Comparison of ENCODE assay signal across 8 mouse cellular contexts in the genomic region with DNA sequence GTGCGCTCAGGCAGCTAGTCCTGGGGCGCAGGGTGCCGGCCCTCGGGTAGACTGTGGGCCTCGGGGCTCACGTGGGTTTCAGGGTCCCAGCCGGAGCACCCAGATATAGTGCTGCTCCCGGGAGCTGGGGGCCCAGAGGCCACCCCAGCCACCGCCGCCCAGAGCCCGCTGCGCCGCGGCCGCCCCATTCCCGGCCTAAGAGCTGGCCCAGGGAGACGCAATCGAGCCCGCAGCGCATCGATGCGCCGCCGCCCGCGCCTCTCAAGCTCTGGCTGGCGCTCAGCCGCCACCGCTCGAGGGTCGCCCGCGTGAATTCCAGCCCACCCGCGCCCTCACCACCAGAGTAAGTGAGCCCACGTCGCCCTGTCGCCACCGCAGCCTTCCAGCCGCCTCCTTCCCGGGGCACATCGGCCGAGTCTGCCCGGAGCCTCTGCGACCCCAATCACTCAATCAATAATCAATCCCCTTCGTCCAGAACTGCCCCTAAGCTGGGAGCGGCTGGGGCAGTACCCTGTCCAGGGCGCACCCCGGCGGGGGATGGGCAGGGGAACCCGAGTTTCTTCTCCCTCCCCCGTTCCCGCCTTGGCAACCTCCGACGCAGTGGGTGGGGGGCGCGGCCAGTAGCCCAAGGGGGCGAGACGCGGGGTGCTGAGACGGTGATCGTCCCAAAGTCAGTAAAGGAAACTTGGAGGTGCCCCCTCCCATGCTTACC. TPM values are rescaled to one million over a fixed set of nuclear protein-coding genes. Genes with fewer than 3 reads are reported as not detected.
DNase-seq lines count a peak whose midpoint lies in the region; ATAC-seq lines count a peak whose summit lies in the region.

No protein-coding gene starts in this region.

- peak overlapping the region; percentile 82 for H3K9ac ChIP-seq in forebrain, embryonic 16.5 days (replicated peaks; ENCODE audit: low read depth, low read length)

- WGBS in forebrain, embryonic 16.5 days, result under 1% methylated on average over 62 of the region's 62 CpGs

- H3K4me3 ChIP-seq in forebrain, embryonic 16.5 days (replicated peaks; ENCODE audit: low read length), result peak overlapping the region; percentile 77
- peak overlapping the region; percentile 91 for H3K4me3 ChIP-seq in megakaryocyte, embryonic 14.5 days (replicated peaks)

- no peak for ATAC-seq in CD4-positive, CD25-positive, alpha-beta regulatory T cell, adult 4 months
- peak; percentile 35 for ATAC-seq in forebrain, embryonic 16.5 days
- peak; percentile 31 to 48; a peak in 3 of 4 replicates for ATAC-seq in hematopoietic stem cell, adult 5-6 weeks (replicated peaks in 1 of 2; ENCODE audit: insufficient read depth in 1 of 2, low FRiP score in 2 of 2, low TSS enrichment in 1 of 2, low read depth in 1 of 2, poor library complexity in 2 of 2, severe bottlenecking in 2 of 2)

- H3K4me1 ChIP-seq in forebrain, embryonic 16.5 days (replicated peaks; ENCODE audit: control insufficient read depth, insufficient read depth, low read length), result peaks cover 37% of the 10 kb centered on the region
- peaks cover 35% of the 10 kb centered on the region for H3K4me1 ChIP-seq in megakaryocyte, embryonic 14.5 days

- H3K27me3 ChIP-seq in forebrain, embryonic 16.5 days (replicated peaks; ENCODE audit: control insufficient read depth, insufficient read depth, low read length), result peaks cover 27% of the 10 kb centered on the region
- peaks cover 85% of the 10 kb centered on the region for H3K27me3 ChIP-seq in megakaryocyte, embryonic 14.5 days (replicated peaks)

- no peaks in the 10 kb centered on the region for H3K36me3 ChIP-seq in forebrain, embryonic 16.5 days (ENCODE audit: control insufficient read depth, insufficient read depth)
- no peaks in the 10 kb centered on the region for H3K36me3 ChIP-seq in megakaryocyte, embryonic 14.5 days (replicated peaks; ENCODE audit: low read length)

- intact Hi-C loops in left cerebral cortex, postnatal 36 days (cut with DNase I), result loop anchor here (5.0 to 10.0 kb wide), 5 partner anchors 364 to 792 kb away; no protein-coding TSS in a partner anchor

- H3K4me2 ChIP-seq in forebrain, embryonic 16.5 days (ENCODE audit: low read length), result peak overlapping the region; percentile 88

- peak; percentile 13 for DNase-seq in CD4-positive, CD25-positive, alpha-beta regulatory T cell, adult 2 months (ENCODE audit: low read depth, low spot score)
- peak; percentile 54 to 76 for DNase-seq in cerebellum, adult 18-20 months
- DNase-seq in left cerebral cortex, postnatal 36 days (ENCODE audit: low spot score in 2 of 2), result peak; percentile 70 to 78
- DNase-seq in right cerebral cortex, postnatal 4 days, result peak; percentile 68

- peak overlapping the region; percentile 72 for H3K27ac ChIP-seq in forebrain, embryonic 16.5 days (ENCODE audit: low read length)

- H3K9me3 ChIP-seq in forebrain, embryonic 16.5 days (ENCODE audit: control insufficient read depth, low read length), result no peaks in the 10 kb centered on the region
- peaks cover 5% of the 10 kb centered on the region; the same call in 1 of the 2 replicates for H3K9me3 ChIP-seq in megakaryocyte, embryonic 14.5 days

RNA-seq across cellular contexts. Expression of a gene that starts 1.4 kb away (rescaled TPM):
- not detected for polyA plus RNA-seq in CD4-positive, CD25-positive, alpha-beta regulatory T cell, adult 4 months (2017; shearing (Covaris generic))
- 29.8 and 38.7 TPM in 2 replicates for polyA plus RNA-seq in forebrain, embryonic 16.5 days (2015; fragmentation: Nextera tagmentation; extraction: Ambion mirVana)
- 2.4 and 4.4 TPM in 2 replicates for total RNA-seq in hematopoietic stem cell, adult 5-6 weeks (2017)
- total RNA-seq in left cerebral cortex, postnatal 36 days (2021), result 10 to 100 TPM; 43.0 to 54.7 TPM
- not detected in 2 replicates for polyA plus RNA-seq in megakaryocyte, embryonic 14.5 days (2012; ENCODE audit: insufficient read depth, low replicate concordance)

Comparison
In these comparisons a context has a peak if more than half of its experiments do, and no peak if none do; other contexts are left out.
1. DNase-seq: peak in every context shown above with its lines; median percentile 74 in left cerebral cortex, postnatal 36 days; 68 in right cerebral cortex, postnatal 4 days; 65 in cerebellum, adult 18-20 months; 13 in CD4-positive, CD25-positive, alpha-beta regulatory T cell, adult 2 months.
2. RNA of a gene that starts 1.4 kb away (polyA plus RNA-seq): 29.8 to 38.7 TPM in forebrain, embryonic 16.5 days; not detected in CD4-positive, CD25-positive, alpha-beta regulatory T cell, adult 4 months and not detected in megakaryocyte, embryonic 14.5 days; every median in the first group is over 10 times any median in the second.